In the genomic region with DNA sequence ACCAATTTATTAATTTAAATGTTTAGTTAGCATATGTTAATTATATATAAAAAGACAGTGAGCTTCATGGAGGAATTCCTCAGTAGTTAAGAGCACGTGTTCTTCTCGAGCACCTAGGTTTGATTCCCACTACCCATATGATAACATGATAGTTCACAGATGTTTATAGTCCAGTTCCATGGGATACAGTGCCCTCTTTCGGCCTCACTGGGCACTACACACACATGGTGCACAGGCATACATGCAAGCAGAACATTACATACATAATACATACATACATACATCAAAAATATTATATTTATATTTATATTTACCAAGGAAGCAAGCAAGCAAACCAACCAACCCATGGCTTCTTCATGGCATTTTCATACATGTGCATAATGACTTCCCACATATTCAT, we compare ENCODE assay signal across 29 mouse cellular contexts. TPM values are rescaled to one million over a fixed set of nuclear protein-coding genes. Genes with fewer than 3 reads are reported as not detected.
DNase-seq lines count a peak whose midpoint lies in the region; ATAC-seq and TF ChIP-seq lines count a peak whose summit lies in the region.
"Had no signal": no experiment of that assay in that cellular context is flagged by ENCODE, and none has a peak within 500 bp of the region (broad histone marks: within the 10 kb centered on the region; RNA-seq: fewer than 3 reads in every experiment).

No protein-coding gene starts in this region.

- no peak for ATAC-seq in liver, embryonic 14.5 days (ENCODE audit: insufficient read depth)
- ATAC-seq in liver, embryonic 12.5 days, result no peak
- ATAC-seq in kidney, embryonic 16.5 days (ENCODE audit: low FRiP score, low TSS enrichment), result no peak
- ATAC-seq: forebrain, postnatal 0 days; inflammation-experienced regulatory T-cells, adult 6 months had no signal

- peak; percentile 60 for DNase-seq in heart, adult 11 months
- DNase-seq in heart, embryonic 10.5 days (ENCODE audit: low spot score), result no peak
- no peak for DNase-seq in liver, embryonic 14.5 days (ENCODE audit: low read depth in 3 of 3, low spot score in 3 of 3)
- DNase-seq in ES-CJ7 (ENCODE audit: low read depth, low spot score) (peak; percentile 39), ZHBTc4 (ENCODE audit: low read depth, low spot score) (peak; percentile 68)
- DNase-seq in frontal cortex, postnatal 14 days (ENCODE audit: low spot score in 2 of 2), result no peak
- DNase-seq: B cell, adult 2 months; cerebellum, adult 18-20 months; cerebellum, postnatal 10 days; forebrain, postnatal 0 days; gastrocnemius, postnatal 10 days; kidney, adult 11 months; kidney, postnatal 4 days; liver; lung, adult 18-20 months; lung, postnatal 10 days; midbrain, embryonic 14.5 days; right cerebral cortex, postnatal 25 days; thymus, postnatal 14 days had no signal

- peak; percentile 20; the same call in 1 of the 2 replicates for TF ChIP-seq CTCF in liver, embryonic 14.5 days (IDR thresholded peaks at IDR 0.05; ENCODE audit: low read depth)

- no peaks in the 10 kb centered on the region for H3K9me3 ChIP-seq in heart, embryonic 10.5 days
- H3K9me3 ChIP-seq in liver, embryonic 14.5 days (ENCODE audit: control insufficient read depth, low read length), result no peaks in the 10 kb centered on the region
- H3K9me3 ChIP-seq in liver, embryonic 12.5 days (replicated peaks), result no peaks in the 10 kb centered on the region
- no peaks in the 10 kb centered on the region for H3K9me3 ChIP-seq in kidney, embryonic 16.5 days (ENCODE audit: low read length)
- H3K9me3 ChIP-seq: embryonic facial prominence, embryonic 13.5 days; forebrain, embryonic 12.5 days; heart, embryonic 12.5 days; kidney, embryonic 15.5 days; neural tube, embryonic 15.5 days had no signal

- H3K9ac ChIP-seq in liver, embryonic 14.5 days (replicated peaks), result no peak overlapping the region
- H3K9ac ChIP-seq in liver, embryonic 12.5 days, result no peak overlapping the region
- no peak overlapping the region for H3K9ac ChIP-seq in kidney, embryonic 16.5 days (replicated peaks; ENCODE audit: low read length)
- H3K9ac ChIP-seq: embryonic facial prominence, embryonic 13.5 days; forebrain, embryonic 12.5 days; forebrain, postnatal 0 days; heart, embryonic 12.5 days; hindbrain, embryonic 14.5 days; kidney, embryonic 15.5 days; neural tube, embryonic 15.5 days had no signal

- 0 out of 2 replicates have a peak, but pooled peaks cover 4% of the 10 kb centered on the region for H3K27me3 ChIP-seq in heart, embryonic 10.5 days (ENCODE audit: insufficient read depth, poor library complexity, severe bottlenecking)
- no peaks in the 10 kb centered on the region for H3K27me3 ChIP-seq in liver, embryonic 14.5 days (ENCODE audit: control insufficient read depth, insufficient read depth, low read length)
- H3K27me3 ChIP-seq in liver, embryonic 12.5 days (replicated peaks), result no peaks in the 10 kb centered on the region
- H3K27me3 ChIP-seq in kidney, embryonic 16.5 days (ENCODE audit: insufficient read depth, low read length), result no peaks in the 10 kb centered on the region
- H3K27me3 ChIP-seq: heart, embryonic 12.5 days; kidney, embryonic 15.5 days; neural tube, embryonic 15.5 days had no signal

- H3K4me1 ChIP-seq in heart, embryonic 10.5 days, result peaks cover 12% of the 10 kb centered on the region
- H3K4me1 ChIP-seq in liver, embryonic 14.5 days (replicated peaks; ENCODE audit: control insufficient read depth in 2 of 2, insufficient read depth in 2 of 2, low read length in 1 of 2), result no peaks in the 10 kb centered on the region
- H3K4me1 ChIP-seq in liver, embryonic 12.5 days, result peaks cover 12% of the 10 kb centered on the region; the same call in 1 of the 2 replicates
- H3K4me1 ChIP-seq in kidney, embryonic 16.5 days (ENCODE audit: insufficient read depth, low read length), result peaks cover 9% of the 10 kb centered on the region; the same call in 1 of the 2 replicates

- no peaks in the 10 kb centered on the region for H3K36me3 ChIP-seq in heart, embryonic 10.5 days
- no peaks in the 10 kb centered on the region for H3K36me3 ChIP-seq in liver, embryonic 14.5 days (replicated peaks; ENCODE audit: control insufficient read depth, insufficient read depth, low read depth)
- no peaks in the 10 kb centered on the region for H3K36me3 ChIP-seq in liver, embryonic 12.5 days
- no peaks in the 10 kb centered on the region for H3K36me3 ChIP-seq in kidney, embryonic 16.5 days (ENCODE audit: insufficient read depth, low read length)
- H3K36me3 ChIP-seq: embryonic facial prominence, embryonic 13.5 days; forebrain, embryonic 12.5 days; heart, embryonic 12.5 days; kidney, embryonic 15.5 days; neural tube, embryonic 15.5 days had no signal

- no peak overlapping the region for H3K4me2 ChIP-seq in liver, embryonic 14.5 days (ENCODE audit: low read depth)
- no peak overlapping the region for H3K4me2 ChIP-seq in liver, embryonic 12.5 days
- H3K4me2 ChIP-seq in kidney, embryonic 16.5 days (replicated peaks; ENCODE audit: low read depth, low read length), result no peak overlapping the region
- H3K4me2 ChIP-seq: embryonic facial prominence, embryonic 13.5 days; forebrain, embryonic 12.5 days; heart, embryonic 12.5 days; hindbrain, embryonic 14.5 days; kidney, embryonic 15.5 days; neural tube, embryonic 15.5 days had no signal

- no peak for TF ChIP-seq EP300 in liver, embryonic 14.5 days (IDR thresholded peaks at IDR 0.05; ENCODE audit: low read depth)

- 86% methylated on average over 3 of the region's 3 CpGs for WGBS in heart, embryonic 10.5 days
- WGBS in liver, embryonic 14.5 days (ENCODE audit: insufficient replicate concordance), result 66% methylated on average over 3 of the region's 3 CpGs
- WGBS in liver, embryonic 12.5 days (ENCODE audit: insufficient replicate concordance), result 78% methylated on average over 3 of the region's 3 CpGs
- WGBS in kidney, embryonic 16.5 days, result 89% methylated on average over 3 of the region's 3 CpGs

- no peak overlapping the region for H3K4me3 ChIP-seq in heart, embryonic 10.5 days
- no peak overlapping the region for H3K4me3 ChIP-seq in liver, embryonic 14.5 days (ENCODE audit: insufficient read depth in 1 of 2, low read depth in 2 of 2, low read length in 2 of 2)
- H3K4me3 ChIP-seq in liver, embryonic 12.5 days, result no peak overlapping the region
- no peak overlapping the region for H3K4me3 ChIP-seq in kidney, embryonic 16.5 days (ENCODE audit: low read length)
- H3K4me3 ChIP-seq: embryonic facial prominence, embryonic 13.5 days; forebrain, embryonic 12.5 days; heart, embryonic 12.5 days; kidney, embryonic 15.5 days; neural tube, embryonic 15.5 days had no signal

- no peak overlapping the region for H3K27ac ChIP-seq in heart, embryonic 10.5 days
- no peak overlapping the region for H3K27ac ChIP-seq in liver, embryonic 14.5 days
- H3K27ac ChIP-seq in liver, embryonic 12.5 days, result no peak overlapping the region
- no peak overlapping the region for H3K27ac ChIP-seq in kidney, embryonic 16.5 days (ENCODE audit: low read length)
- H3K27ac ChIP-seq: embryonic facial prominence, embryonic 13.5 days; forebrain, embryonic 12.5 days; hindbrain, embryonic 14.5 days; kidney, embryonic 15.5 days; neural tube, embryonic 15.5 days had no signal

RNA-seq across cellular contexts. Expression of a gene that starts 51.6 kb away (rescaled TPM):
- polyA plus RNA-seq in heart, embryonic 10.5 days (2016; fragmentation: Nextera tagmentation; extraction: Ambion mirVana), result 0.08 and 0.20 TPM in 2 replicates
- polyA plus RNA-seq in liver, embryonic 14.5 days (2012; rRNA removed), result 0.02 and 0.03 TPM in 2 replicates
- polyA plus RNA-seq in liver, embryonic 14.5 days (2014; fragmentation: Nextera tagmentation; extraction: Ambion mirVana), result 0.11 and 0.23 TPM in 2 replicates
- 0.08 TPM in 1 of 2 replicates, not detected in the other for polyA plus RNA-seq in liver, embryonic 12.5 days (2016; fragmentation: Nextera tagmentation; extraction: Ambion mirVana)
- polyA plus RNA-seq in kidney, embryonic 16.5 days (2015; fragmentation: Nextera tagmentation; extraction: Ambion mirVana), result 0.18 and 0.45 TPM in 2 replicates
- polyA plus RNA-seq: forebrain, embryonic 12.5 days; inflammation-experienced regulatory T-cells, adult 6 months; limb, embryonic 11.5 days had no signal

Comparison
In these comparisons a context has a peak if more than half of its experiments do, and no peak if none do; other contexts are left out.
1. DNase-seq: peak in heart, adult 11 months (single experiment), ES-CJ7 (single experiment) and ZHBTc4 (single experiment); none in heart, embryonic 10.5 days (single experiment), liver, embryonic 14.5 days (0 of 3) and frontal cortex, postnatal 14 days (0 of 2).